Mouse (Mus musculus): ENCODE results near the gene Gli3. TPM values are rescaled to one million over a fixed set of nuclear protein-coding genes. Genes with fewer than 3 reads are reported as not detected.

The Gli3 gene
- polyA plus RNA-seq, 1 experiment: 24.7 TPM

DNA sequence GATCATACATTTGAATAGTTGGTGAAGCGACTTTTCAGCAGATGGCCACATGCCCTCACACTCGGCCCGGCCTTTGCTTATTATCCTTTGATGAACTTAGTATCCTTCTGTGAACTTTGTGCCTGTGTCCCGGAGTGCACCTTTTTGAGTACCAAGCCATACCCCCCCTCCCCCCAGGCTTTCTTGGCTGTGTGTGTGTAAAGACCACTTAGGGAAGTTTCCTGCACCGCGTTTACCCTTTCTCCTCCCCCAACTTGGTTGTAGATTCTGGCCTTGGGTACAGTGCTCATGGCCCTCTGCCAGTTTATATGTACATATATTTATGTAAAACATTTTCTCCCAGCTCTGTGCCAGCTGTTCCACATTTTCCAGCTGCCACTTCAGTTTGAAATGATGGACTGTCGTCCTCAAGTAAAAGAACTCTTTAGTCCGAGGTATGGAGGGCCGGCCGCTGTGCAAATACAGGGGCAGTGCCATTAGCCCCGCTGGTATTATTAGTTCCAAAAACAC lies 1.8 kb downstream of the Gli3 start:
- no peaks in the 10 kb centered on the region for H3K4me1 ChIP-seq (ENCODE audit: control insufficient read depth, insufficient read depth, low read length)
- TF ChIP-seq CTCF (IDR thresholded peaks at IDR 0.05; ENCODE audit: low read depth, low read length): no peak

DNA sequence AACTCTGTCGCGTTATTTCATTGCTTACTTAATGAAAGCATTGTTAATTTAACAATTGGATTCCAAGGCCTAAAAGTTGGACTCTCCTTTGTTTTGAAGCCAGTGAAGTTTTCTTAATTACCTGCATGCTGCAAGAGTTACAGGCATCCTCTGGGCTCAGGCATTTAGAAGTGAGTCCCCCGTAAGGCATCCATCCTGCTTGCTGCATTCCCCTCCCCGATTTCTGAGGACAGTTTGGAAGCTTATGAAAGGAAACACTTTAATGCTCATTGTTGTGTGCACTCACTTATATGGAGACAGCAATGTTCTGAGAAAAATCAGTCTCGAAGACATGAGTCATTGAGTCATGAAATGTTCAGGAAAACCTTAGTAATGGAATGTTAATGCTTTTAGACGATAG lies 3.5 kb downstream of the Gli3 start:
- no peak overlapping the region for H3K27ac ChIP-seq (ENCODE audit: insufficient read depth, low read length)
- peaks cover 5% of the 10 kb centered on the region for H3K27me3 ChIP-seq (ENCODE audit: control insufficient read depth, insufficient read depth, low read length, poor library complexity, severe bottlenecking)
- no peaks in the 10 kb centered on the region for H3K9me3 ChIP-seq (replicated peaks; ENCODE audit: control insufficient read depth, insufficient read depth, low read length, poor library complexity, severe bottlenecking)
- H3K4me3 ChIP-seq (ENCODE audit: low read depth, low read length): no peak overlapping the region
- no peaks in the 10 kb centered on the region for H3K36me3 ChIP-seq (ENCODE audit: control insufficient read depth, insufficient read depth, low read length, poor library complexity, severe bottlenecking)
- H3K9ac ChIP-seq (ENCODE audit: low read depth, poor library complexity, severe bottlenecking): no peak overlapping the region
- TF ChIP-seq EP300 (IDR thresholded peaks at IDR 0.05; ENCODE audit: insufficient read depth, low read depth, low read length) (no peak), CTCF (IDR thresholded peaks at IDR 0.05; ENCODE audit: low read depth, low read length) (no peak), POLR2A (IDR thresholded peaks at IDR 0.05; ENCODE audit: insufficient read depth, low read length) (no peak)
- no peaks in the 10 kb centered on the region for H3K4me1 ChIP-seq (ENCODE audit: control insufficient read depth, insufficient read depth, low read length)

More for the DNA sequence above, 1.8 kb downstream of the Gli3 start:
- Histone ChIP-seq H3K9me3 (replicated peaks; ENCODE audit: control insufficient read depth, insufficient read depth, low read length, poor library complexity, severe bottlenecking) (no peaks in the 10 kb centered on the region), H3K4me3 (ENCODE audit: low read depth, low read length) (peak overlapping the region; percentile 78), H3K36me3 (ENCODE audit: control insufficient read depth, insufficient read depth, low read length, poor library complexity, severe bottlenecking) (no peaks in the 10 kb centered on the region), H3K9ac (ENCODE audit: low read depth, poor library complexity, severe bottlenecking) (peak overlapping the region; percentile 93; the same call in 1 of the 2 replicates), H3K27me3 (ENCODE audit: control insufficient read depth, insufficient read depth, low read length, poor library complexity, severe bottlenecking) (peaks cover 5% of the 10 kb centered on the region), H3K27ac (ENCODE audit: insufficient read depth, low read length) (no peak overlapping the region)

DNA sequence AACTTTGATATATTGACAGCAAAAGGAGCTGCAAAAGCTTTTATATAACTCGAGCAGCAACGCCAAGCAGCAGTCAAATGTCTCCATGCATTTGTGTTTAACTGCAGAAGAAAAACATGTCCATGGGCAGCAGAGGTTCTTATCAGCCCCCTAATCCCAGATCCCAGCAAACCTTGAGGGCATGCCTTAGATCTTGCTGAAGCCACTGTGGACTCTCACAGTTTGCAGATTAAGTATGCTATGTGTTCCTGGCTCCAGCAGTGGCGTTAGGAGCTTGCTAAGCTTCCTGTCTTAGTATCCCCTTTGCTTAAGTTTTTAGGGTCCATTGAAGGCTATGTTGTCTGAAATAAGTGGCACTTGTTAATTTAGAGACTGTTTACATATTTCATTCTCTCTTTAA lies 4.4 kb downstream of the Gli3 start:
- Histone ChIP-seq H3K9me3 (replicated peaks; ENCODE audit: control insufficient read depth, insufficient read depth, low read length, poor library complexity, severe bottlenecking) (no peaks in the 10 kb centered on the region), H3K27ac (ENCODE audit: insufficient read depth, low read length) (no peak overlapping the region), H3K9ac (ENCODE audit: low read depth, poor library complexity, severe bottlenecking) (no peak overlapping the region), H3K27me3 (ENCODE audit: control insufficient read depth, insufficient read depth, low read length, poor library complexity, severe bottlenecking) (peaks cover 5% of the 10 kb centered on the region), H3K4me3 (ENCODE audit: low read depth, low read length) (no peak overlapping the region), H3K4me1 (ENCODE audit: control insufficient read depth, insufficient read depth, low read length) (no peaks in the 10 kb centered on the region), H3K36me3 (ENCODE audit: control insufficient read depth, insufficient read depth, low read length, poor library complexity, severe bottlenecking) (no peaks in the 10 kb centered on the region)
- no peak for TF ChIP-seq CTCF (IDR thresholded peaks at IDR 0.05; ENCODE audit: low read depth, low read length)
- TF ChIP-seq POLR2A (IDR thresholded peaks at IDR 0.05; ENCODE audit: insufficient read depth, low read length): no peak
- TF ChIP-seq EP300 (IDR thresholded peaks at IDR 0.05; ENCODE audit: insufficient read depth, low read depth, low read length): no peak

DNA sequence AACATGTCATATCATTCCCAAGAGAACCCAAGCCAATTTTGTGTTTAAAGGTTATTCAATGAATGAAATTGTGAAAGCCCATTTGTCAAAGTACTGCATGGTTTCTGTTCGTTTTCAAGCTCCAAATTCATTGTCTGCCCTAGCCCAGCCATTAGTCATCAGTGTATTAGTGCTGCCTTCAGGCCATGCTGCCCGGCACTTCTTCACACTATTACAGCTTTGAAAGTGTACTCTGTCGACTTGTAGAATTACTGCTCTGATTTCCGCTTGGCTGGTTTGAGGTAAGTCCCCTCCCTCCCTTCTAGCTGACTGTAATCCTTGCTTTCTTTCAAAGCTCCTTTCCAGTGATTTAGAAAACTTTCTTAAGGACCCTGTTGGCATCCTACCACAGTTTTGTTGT lies 5.4 kb downstream of the Gli3 start:
- H3K27me3 ChIP-seq (ENCODE audit: control insufficient read depth, insufficient read depth, low read length, poor library complexity, severe bottlenecking): peaks cover 3% of the 10 kb centered on the region
- no peaks in the 10 kb centered on the region for H3K36me3 ChIP-seq (ENCODE audit: control insufficient read depth, insufficient read depth, low read length, poor library complexity, severe bottlenecking)
- no peaks in the 10 kb centered on the region for H3K4me1 ChIP-seq (ENCODE audit: control insufficient read depth, insufficient read depth, low read length)
- H3K27ac ChIP-seq (ENCODE audit: insufficient read depth, low read length): no peak overlapping the region
- no peak for TF ChIP-seq CTCF (IDR thresholded peaks at IDR 0.05; ENCODE audit: low read depth, low read length)
- no peak for TF ChIP-seq EP300 (IDR thresholded peaks at IDR 0.05; ENCODE audit: insufficient read depth, low read depth, low read length)
- TF ChIP-seq POLR2A (IDR thresholded peaks at IDR 0.05; ENCODE audit: insufficient read depth, low read length): no peak
- no peak overlapping the region for H3K9ac ChIP-seq (ENCODE audit: low read depth, poor library complexity, severe bottlenecking)
- H3K4me3 ChIP-seq (ENCODE audit: low read depth, low read length): no peak overlapping the region
- H3K9me3 ChIP-seq (replicated peaks; ENCODE audit: control insufficient read depth, insufficient read depth, low read length, poor library complexity, severe bottlenecking): no peaks in the 10 kb centered on the region

DNA sequence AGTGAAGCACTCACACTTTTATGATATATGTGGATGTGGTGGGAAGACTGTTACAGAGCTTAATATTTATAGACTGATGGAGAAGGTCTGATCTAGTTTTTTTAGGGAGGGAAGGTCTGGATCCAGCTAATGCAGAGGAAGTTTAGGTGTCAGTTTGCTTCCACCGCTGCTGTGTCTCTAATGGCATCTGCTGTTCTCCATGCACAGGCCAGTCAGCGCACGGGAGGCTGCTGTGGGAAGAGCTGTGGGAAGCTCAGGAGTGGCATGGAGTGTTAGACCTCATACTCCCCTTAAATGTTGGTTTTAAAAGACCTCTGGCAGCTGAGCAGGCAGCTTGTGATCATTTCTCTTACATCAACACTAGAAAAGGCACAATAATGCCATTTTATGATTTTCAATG lies 7.0 kb downstream of the Gli3 start:
- no peaks in the 10 kb centered on the region for H3K4me1 ChIP-seq (ENCODE audit: control insufficient read depth, insufficient read depth, low read length)
- TF ChIP-seq CTCF (IDR thresholded peaks at IDR 0.05; ENCODE audit: low read depth, low read length) (no peak), EP300 (IDR thresholded peaks at IDR 0.05; ENCODE audit: insufficient read depth, low read depth, low read length) (no peak), POLR2A (IDR thresholded peaks at IDR 0.05; ENCODE audit: insufficient read depth, low read length) (no peak)
- no peak overlapping the region for H3K9ac ChIP-seq (ENCODE audit: low read depth, poor library complexity, severe bottlenecking)
- H3K9me3 ChIP-seq (replicated peaks; ENCODE audit: control insufficient read depth, insufficient read depth, low read length, poor library complexity, severe bottlenecking): no peaks in the 10 kb centered on the region
- H3K36me3 ChIP-seq (ENCODE audit: control insufficient read depth, insufficient read depth, low read length, poor library complexity, severe bottlenecking): no peaks in the 10 kb centered on the region
- peaks cover 3% of the 10 kb centered on the region; the same call in 1 of the 2 replicates for H3K27me3 ChIP-seq (ENCODE audit: control insufficient read depth, insufficient read depth, low read length, poor library complexity, severe bottlenecking)
- no peak overlapping the region for H3K4me3 ChIP-seq (ENCODE audit: low read depth, low read length)
- no peak overlapping the region for H3K27ac ChIP-seq (ENCODE audit: insufficient read depth, low read length)

DNA sequence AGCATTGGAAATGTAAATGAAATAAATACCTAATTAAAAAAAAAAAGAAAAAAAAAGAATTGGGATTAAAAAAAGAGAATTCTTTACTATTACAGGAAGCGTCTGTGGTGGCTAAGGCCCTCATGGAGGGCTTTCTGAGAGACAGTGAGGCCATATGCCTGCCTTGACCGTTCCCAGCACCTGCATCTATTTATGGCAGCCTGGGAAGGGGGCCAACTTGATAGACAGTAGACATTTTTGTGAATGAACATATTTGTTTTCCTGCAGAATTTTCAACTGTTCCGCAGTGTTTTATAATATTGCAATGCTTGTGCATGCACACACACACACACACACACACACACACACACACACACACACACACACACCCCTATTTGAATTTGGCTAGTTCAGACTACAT lies 9.7 kb downstream of the Gli3 start:
- Histone ChIP-seq H3K27ac (ENCODE audit: insufficient read depth, low read length) (no peak overlapping the region), H3K9me3 (replicated peaks; ENCODE audit: control insufficient read depth, insufficient read depth, low read length, poor library complexity, severe bottlenecking) (no peaks in the 10 kb centered on the region), H3K27me3 (ENCODE audit: control insufficient read depth, insufficient read depth, low read length, poor library complexity, severe bottlenecking) (no peaks in the 10 kb centered on the region; the same call in 1 of the 2 replicates), H3K4me1 (ENCODE audit: control insufficient read depth, insufficient read depth, low read length) (no peaks in the 10 kb centered on the region), H3K9ac (ENCODE audit: low read depth, poor library complexity, severe bottlenecking) (no peak overlapping the region), H3K36me3 (ENCODE audit: control insufficient read depth, insufficient read depth, low read length, poor library complexity, severe bottlenecking) (no peaks in the 10 kb centered on the region), H3K4me3 (ENCODE audit: low read depth, low read length) (no peak overlapping the region)
- TF ChIP-seq EP300 (IDR thresholded peaks at IDR 0.05; ENCODE audit: insufficient read depth, low read depth, low read length): no peak
- no peak for TF ChIP-seq POLR2A (IDR thresholded peaks at IDR 0.05; ENCODE audit: insufficient read depth, low read length)
- TF ChIP-seq CTCF (IDR thresholded peaks at IDR 0.05; ENCODE audit: low read depth, low read length): no peak
